Mouse (Mus musculus) CH12.LX (cell line): ENCODE measurements around the gene Smug1. TPM values are rescaled to one million over a fixed set of nuclear protein-coding genes. Genes with fewer than 3 reads are reported as not detected.

Experiments
- DNase-seq: peaks from one replicate; pipeline ENCODE4 v3.0.0-alpha.2; 2013; ENCODE audit errors: extremely low read depth
- H3K27ac ChIP-seq: 2 replicates; pipeline ENCODE4 v1.5.1; 2012; ENCODE audit warnings: low read depth, mild to moderate bottlenecking, control low read depth, moderate library complexity; ENCODE audit not compliant: insufficient read depth
- H3K27me3 ChIP-seq: replicated peaks from 2 replicates; pipeline ENCODE3; 2012; ENCODE audit warnings: inconsistent platforms
- H3K36me3 ChIP-seq, 2 experiments: replicated peaks in 1 of 2; 2 replicates each; pipeline versions ENCODE3 to v1.6.1; 2012; ENCODE audit warnings: inconsistent platforms in 1 of 2, low read length in 1 of 2, mild to moderate bottlenecking in 1 of 2, mixed read lengths in 1 of 2, moderate library complexity in 1 of 2; ENCODE audit not compliant: control insufficient read depth in 1 of 2, insufficient read depth in 1 of 2
- H3K4me1 ChIP-seq, 2 experiments: 2 replicates each; pipeline ENCODE4 v1.6.1; 2012; ENCODE audit warnings: inconsistent platforms in 1 of 2, moderate library complexity in 1 of 2; ENCODE audit not compliant: insufficient read depth in 2 of 2, control insufficient read depth in 1 of 2
- H3K4me2 ChIP-seq: 2 replicates; pipeline ENCODE4 v1.6.1; 2012; ENCODE audit warnings: low read depth, mild to moderate bottlenecking, control low read depth; ENCODE audit not compliant: poor library complexity, insufficient read depth, severe bottlenecking
- H3K4me3 ChIP-seq, 3 experiments: fragments of 150-350 bp in 1 of 3; sonication (generic) in 1 of 3; replicated peaks in 1 of 3; 2 replicates each; pipeline versions ENCODE3 to v1.5.1; 2011 to 2012; ENCODE audit warnings: low read depth in 2 of 3, low read length in 2 of 3, mild to moderate bottlenecking in 2 of 3, moderate library complexity in 2 of 3, control low read depth in 1 of 3, improper control_type of control experiment in 1 of 3, inconsistent platforms in 1 of 3, mixed read lengths in 1 of 3; ENCODE audit not compliant: poor library complexity in 1 of 3
- H3K79me2 ChIP-seq: replicated peaks from 2 replicates; pipeline ENCODE4 v1.6.1; 2012; ENCODE audit warnings: mild to moderate bottlenecking, moderate library complexity; ENCODE audit not compliant: control insufficient read depth, poor library complexity, insufficient read depth, severe bottlenecking; ENCODE audit errors: extremely low read depth
- H3K9ac ChIP-seq: 2 replicates; pipeline ENCODE4 v1.6.1; 2012; ENCODE audit warnings: low read depth, mild to moderate bottlenecking, control low read depth, moderate library complexity; ENCODE audit not compliant: insufficient read depth
- H3K9me3 ChIP-seq: replicated peaks from 2 replicates; pipeline ENCODE3; 2012; ENCODE audit warnings: low read length, inconsistent platforms, mixed read lengths
- CTCF ChIP-seq, 2 experiments: IDR thresholded peaks in 1 of 2; conservative IDR thresholded peaks in 1 of 2; 2 replicates each; pipeline ENCODE4 v1.5.1; 2011 to 2012; ENCODE audit warnings: low read depth in 2 of 2, low read length in 2 of 2, improper control_type of control experiment in 1 of 2, inconsistent platforms in 1 of 2, mild to moderate bottlenecking in 1 of 2, moderate library complexity in 1 of 2
- EP300 ChIP-seq: IDR thresholded peaks from 2 replicates; pipeline ENCODE4 v1.6.1; 2011; ENCODE audit warnings: low read length, improper control_type of control experiment
- GABPA ChIP-seq: IDR thresholded peaks from 2 replicates; pipeline ENCODE4 v1.6.1; 2012; ENCODE audit warnings: low read depth, low read length, improper control_type of control experiment, inconsistent platforms; ENCODE audit not compliant: insufficient replicate concordance
- HCFC1 ChIP-seq: IDR thresholded peaks from 2 replicates; pipeline ENCODE4 v1.6.1; 2012; ENCODE audit warnings: low read depth, mild to moderate bottlenecking, inconsistent platforms, low read length, improper control_type of control experiment
- JUND ChIP-seq: conservative IDR thresholded peaks from 2 replicates; pipeline ENCODE4 v1.6.1; 2011; ENCODE audit warnings: low read depth, low read length, improper control_type of control experiment
- MAZ ChIP-seq: IDR thresholded peaks from 2 replicates; pipeline ENCODE4 v1.6.1; 2012; ENCODE audit warnings: low read depth, mild to moderate bottlenecking, inconsistent platforms, low read length, improper control_type of control experiment, moderate library complexity
- NELFE ChIP-seq: IDR thresholded peaks from 2 replicates; pipeline ENCODE4 v1.6.1; 2011; ENCODE audit warnings: low read depth, low read length, improper control_type of control experiment
- NRF1 ChIP-seq: IDR thresholded peaks from 2 replicates; pipeline ENCODE4 v1.6.1; 2014; ENCODE audit warnings: low read depth, mild to moderate bottlenecking, inconsistent platforms, low read length, improper control_type of control experiment, moderate library complexity
- RAD21 ChIP-seq: IDR thresholded peaks from 2 replicates; pipeline ENCODE4 v1.6.1; 2011; ENCODE audit warnings: low read depth, mild to moderate bottlenecking, low read length, improper control_type of control experiment, moderate library complexity
- RCOR1 ChIP-seq: conservative IDR thresholded peaks from 2 replicates; pipeline ENCODE4 v1.6.1; 2012; ENCODE audit warnings: low read depth, mild to moderate bottlenecking, inconsistent platforms, low read length, improper control_type of control experiment
- SIN3A ChIP-seq: IDR thresholded peaks from 2 replicates; pipeline ENCODE4 v1.6.1; 2012; ENCODE audit warnings: low read length, improper control_type of control experiment, inconsistent platforms
- SMC3 ChIP-seq: IDR thresholded peaks from 2 replicates; pipeline ENCODE4 v1.6.1; 2011; ENCODE audit warnings: low read depth, low read length, improper control_type of control experiment
- USF1 ChIP-seq: IDR thresholded peaks from 2 replicates; pipeline ENCODE4 v1.6.1; 2014; ENCODE audit warnings: low read depth, mild to moderate bottlenecking, inconsistent platforms, low read length, improper control_type of control experiment
- dilution Hi-C: fragments of 300-500 bp; cut with MboI; formaldehyde crosslinking; loops from 2 replicates; pipeline ENCODE4 v1.14.3; 2020; ENCODE audit warnings: low sequenced_read_pairs; ENCODE audit not compliant: extremely low pct_unique_long_range_greater_than_20kb, extremely low pct_ligation_motif_present
- in situ Hi-C: fragments of 300-500 bp; cut with MboI; formaldehyde crosslinking; loops from 3 replicates; pipeline ENCODE4 v1.14.3; 2019; ENCODE audit warnings: low sequenced_read_pairs, low pct_ligation_motif_present, low pct_unique_long_range_greater_than_20kb, mixed read lengths
- polyA plus RNA-seq: library from polyadenylated mRNA; unstranded; fragments of >175 nt; gene quantifications from 2 replicates; pipeline ENCODE4 v1.2.1, GENCODE M21; 2012; ENCODE audit warnings: low read depth; ENCODE audit not compliant: insufficient read length
- total RNA-seq, 2 experiments: library from RNA; depleted of rRNA; stranded (reverse); fragments of 300-350 nt in 1 of 2; fragments of >200 nt in 1 of 2; gene quantifications; 2 replicates each; pipeline ENCODE4 v1.2.3; 2012 to 2014

Gene Smug1
- total and polyA plus RNA-seq, 3 experiments, result 6.1 to 9.8 (median 7.8) TPM

DNA sequence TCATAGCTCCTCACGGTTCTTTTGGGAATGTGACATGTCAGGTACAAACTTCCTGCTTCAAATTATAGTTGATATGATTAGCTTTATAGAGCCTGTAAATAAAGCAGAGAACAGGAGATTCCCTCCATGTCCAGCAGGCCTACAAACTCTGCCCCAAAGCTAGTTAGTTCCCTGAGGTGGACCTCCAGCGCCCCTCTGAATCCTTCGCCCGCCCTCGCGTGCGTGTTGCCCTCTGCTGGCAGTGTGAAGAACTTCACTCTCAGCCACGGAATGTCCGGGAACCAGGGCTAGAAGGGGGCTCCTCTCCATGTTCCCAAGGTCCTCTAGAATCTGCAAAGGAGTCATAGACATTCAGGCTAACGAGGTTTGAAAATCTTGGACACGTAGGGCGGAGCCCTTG is 11.2 kb upstream of the Smug1 start:
- no peak for DNase-seq
- peak; percentile 73 for TF ChIP-seq SMC3
- TF ChIP-seq HCFC1, result no peak
- peak; percentile 39 for TF ChIP-seq RAD21
- TF ChIP-seq CTCF (conservative IDR thresholded peaks at IDR 0.05 in 1 of 2, IDR thresholded peaks at IDR 0.05 in 1 of 2; ENCODE audit: low read depth in 2 of 2, low read length in 2 of 2), result peak; percentile 78 to 84
- TF ChIP-seq, all 38 proteins: peak for 3
- Histone ChIP-seq H3K9ac (no peak overlapping the region), H3K79me2 (no peaks in the 10 kb centered on the region), H3K4me3 (no peak overlapping the region), H3K4me2 (no peak overlapping the region), H3K9me3 (no peaks in the 10 kb centered on the region), H3K27ac (no peak overlapping the region), H3K36me3 (no peaks in the 10 kb centered on the region), H3K27me3 (peaks cover 75% of the 10 kb centered on the region), H3K4me1 (peaks cover 8 to 41% of the 10 kb centered on the region in 2 experiments)
- in situ Hi-C loops, result loop anchor here (10.0 kb wide), 1 partner anchor 163 kb away; the partner anchor contains the start of gene Hoxc4
- dilution Hi-C loops, result loop anchor here (10.0 kb wide), 1 partner anchor 183 kb away; the partner anchor contains the start of genes Hoxc6 and Hoxc8

GRCm38 (mm10) chr15:103177611-103178041 is 10.7 kb upstream of the Smug1 start:
- Histone ChIP-seq H3K79me2 (no peaks in the 10 kb centered on the region), H3K9ac (no peak overlapping the region), H3K27me3 (peaks cover 80% of the 10 kb centered on the region), H3K4me3 (no peak overlapping the region), H3K9me3 (no peaks in the 10 kb centered on the region), H3K4me1 (peaks cover 8 to 36% of the 10 kb centered on the region in 2 experiments), H3K36me3 (no peaks in the 10 kb centered on the region), H3K27ac (no peak overlapping the region), H3K4me2 (no peak overlapping the region)
- dilution Hi-C loops (loop anchor here (10.0 kb wide), 1 partner anchor 183 kb away; the partner anchor contains the start of genes Hoxc6 and Hoxc8), in situ Hi-C loops (loop anchor here (10.0 kb wide), 1 partner anchor 163 kb away; the partner anchor contains the start of gene Hoxc4)
- TF ChIP-seq CTCF (conservative IDR thresholded peaks at IDR 0.05 in 1 of 2, IDR thresholded peaks at IDR 0.05 in 1 of 2; ENCODE audit: low read depth in 2 of 2, low read length in 2 of 2), result no peak
- no peak for TF ChIP-seq GABPA
- TF ChIP-seq MAZ, result no peak
- TF ChIP-seq SIN3A, result no peak
- TF ChIP-seq NELFE, result no peak
- no peak for TF ChIP-seq RCOR1
- TF ChIP-seq NRF1, result no peak
- no peak for TF ChIP-seq USF1
- no peak for TF ChIP-seq RAD21
- TF ChIP-seq EP300, result no peak
- TF ChIP-seq JUND, result no peak
- DNase-seq, result no peak
